Mouse (Mus musculus): ENCODE results near the gene Tead1. TPM values are rescaled to one million over a fixed set of nuclear protein-coding genes. Genes with fewer than 3 reads are reported as not detected.

Gene Tead1
- polyA plus RNA-seq, 1 experiment from 2014 or later: 14.9 TPM

DNA sequence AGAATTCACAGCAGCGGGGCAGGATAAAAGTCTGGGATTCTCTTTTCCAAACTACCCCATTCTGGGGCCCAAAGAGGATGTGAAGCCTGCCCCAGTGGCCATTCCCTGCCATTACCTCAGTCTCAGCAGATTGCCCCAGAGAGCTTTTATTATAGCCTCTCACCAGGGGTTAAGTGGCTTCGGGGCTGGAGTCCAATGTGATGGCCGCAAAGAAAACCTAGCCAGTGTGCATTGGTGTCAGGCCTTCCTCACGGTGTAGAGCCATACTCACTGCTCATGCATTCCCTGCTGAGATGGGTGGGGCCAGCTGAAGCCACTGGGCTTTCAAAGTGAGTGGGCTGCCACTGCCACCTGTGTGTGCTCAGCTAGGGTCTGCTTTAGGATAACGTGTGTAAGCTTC, 175.4 kb downstream of the Tead1 start:
- H3K4me2 ChIP-seq (ENCODE audit: low read length): no peak overlapping the region
- peak overlapping the region; percentile 21; the same call in 1 of the 2 replicates for H3K27ac ChIP-seq
- 35% methylated on average over 5 of the region's 5 CpGs for WGBS
- peaks cover 13% of the 10 kb centered on the region for H3K36me3 ChIP-seq (ENCODE audit: insufficient read depth, low read length)
- no peak overlapping the region for H3K4me3 ChIP-seq (replicated peaks; ENCODE audit: low read depth, low read length)
- peak; percentile 49 for TF ChIP-seq CTCF (IDR thresholded peaks at IDR 0.05; ENCODE audit: low read depth)
- no peaks in the 10 kb centered on the region for H3K9me3 ChIP-seq (replicated peaks; ENCODE audit: low read length)
- no peaks in the 10 kb centered on the region for H3K27me3 ChIP-seq (ENCODE audit: insufficient read depth, low read length)
- ATAC-seq (replicated peaks; ENCODE audit: low FRiP score, low read depth) (peak; percentile 18; the same call in 1 of the 2 replicates), DNase-seq (ENCODE audit: low spot score) (peak; percentile 43)
- H3K4me1 ChIP-seq (replicated peaks; ENCODE audit: insufficient read depth, low read length): peaks cover 27% of the 10 kb centered on the region
- H3K9ac ChIP-seq (ENCODE audit: low read depth, low read length): no peak overlapping the region

DNA sequence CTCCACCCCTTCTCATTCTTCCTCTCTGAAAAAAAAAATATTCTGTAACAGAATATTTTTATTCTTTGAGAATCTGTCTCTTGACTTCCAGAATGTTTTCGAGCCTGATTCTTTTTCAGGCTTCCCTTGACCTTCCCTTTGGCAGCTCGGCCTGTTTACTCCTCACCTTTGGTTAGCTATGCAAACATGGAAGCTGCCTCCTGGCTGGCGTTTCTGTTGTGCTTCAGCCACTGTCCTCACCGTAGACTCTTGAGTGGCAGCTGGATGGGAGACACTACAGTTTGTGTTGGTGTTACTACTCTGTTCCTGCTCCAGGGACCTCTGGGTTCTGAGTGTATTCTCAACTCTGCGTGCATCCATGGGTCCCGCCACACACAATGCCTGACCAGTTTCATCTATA, 176.3 kb downstream of the Tead1 start:
- no peak overlapping the region for H3K27ac ChIP-seq
- H3K9me3 ChIP-seq (replicated peaks; ENCODE audit: low read length): no peaks in the 10 kb centered on the region
- no peak overlapping the region for H3K4me2 ChIP-seq (ENCODE audit: low read length)
- no peak overlapping the region for H3K4me3 ChIP-seq (replicated peaks; ENCODE audit: low read depth, low read length)
- peaks cover 27% of the 10 kb centered on the region for H3K4me1 ChIP-seq (replicated peaks; ENCODE audit: insufficient read depth, low read length)
- no peaks in the 10 kb centered on the region for H3K27me3 ChIP-seq (ENCODE audit: insufficient read depth, low read length)
- no peak for DNase-seq (ENCODE audit: low spot score)
- no peak for TF ChIP-seq CTCF (IDR thresholded peaks at IDR 0.05; ENCODE audit: low read depth)
- H3K9ac ChIP-seq (ENCODE audit: low read depth, low read length): no peak overlapping the region
- 67% methylated on average over 6 of the region's 6 CpGs for WGBS
- ATAC-seq (replicated peaks; ENCODE audit: low FRiP score, low read depth): no peak
- peaks cover 13% of the 10 kb centered on the region for H3K36me3 ChIP-seq (ENCODE audit: insufficient read depth, low read length)

DNA sequence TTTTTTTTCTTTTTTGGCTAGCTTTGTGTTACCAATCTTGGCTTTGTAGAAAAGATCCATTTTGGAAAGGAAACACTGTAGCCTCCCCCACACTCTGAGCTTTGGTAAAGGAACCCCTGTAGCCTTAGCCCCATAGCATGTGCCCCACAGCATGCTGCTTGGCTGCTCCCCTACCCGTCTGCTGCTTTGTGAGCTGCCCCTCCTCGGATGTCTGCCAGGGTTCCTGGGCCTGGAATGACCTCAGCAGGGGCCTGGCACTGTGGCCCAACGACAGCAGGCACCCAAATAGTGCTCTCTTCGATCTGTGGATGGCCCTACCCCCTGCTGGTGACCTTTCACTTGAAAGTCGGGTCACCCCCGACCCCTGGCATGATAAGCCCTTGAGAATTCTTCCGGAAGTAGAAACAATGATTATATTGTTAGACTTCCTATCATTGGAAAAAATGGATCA, 177.0 kb downstream of the Tead1 start:
- DNase-seq (ENCODE audit: low spot score) (no peak), ATAC-seq (replicated peaks; ENCODE audit: low FRiP score, low read depth) (no peak)
- 52% methylated on average over 7 of the region's 7 CpGs for WGBS
- Histone ChIP-seq H3K9me3 (replicated peaks; ENCODE audit: low read length) (no peaks in the 10 kb centered on the region), H3K4me1 (replicated peaks; ENCODE audit: insufficient read depth, low read length) (peaks cover 22% of the 10 kb centered on the region), H3K9ac (ENCODE audit: low read depth, low read length) (no peak overlapping the region), H3K4me2 (ENCODE audit: low read length) (no peak overlapping the region), H3K4me3 (replicated peaks; ENCODE audit: low read depth, low read length) (no peak overlapping the region), H3K27me3 (ENCODE audit: insufficient read depth, low read length) (no peaks in the 10 kb centered on the region), H3K36me3 (ENCODE audit: insufficient read depth, low read length) (peaks cover 14% of the 10 kb centered on the region), H3K27ac (no peak overlapping the region)
- TF ChIP-seq CTCF (IDR thresholded peaks at IDR 0.05; ENCODE audit: low read depth): no peak

DNA sequence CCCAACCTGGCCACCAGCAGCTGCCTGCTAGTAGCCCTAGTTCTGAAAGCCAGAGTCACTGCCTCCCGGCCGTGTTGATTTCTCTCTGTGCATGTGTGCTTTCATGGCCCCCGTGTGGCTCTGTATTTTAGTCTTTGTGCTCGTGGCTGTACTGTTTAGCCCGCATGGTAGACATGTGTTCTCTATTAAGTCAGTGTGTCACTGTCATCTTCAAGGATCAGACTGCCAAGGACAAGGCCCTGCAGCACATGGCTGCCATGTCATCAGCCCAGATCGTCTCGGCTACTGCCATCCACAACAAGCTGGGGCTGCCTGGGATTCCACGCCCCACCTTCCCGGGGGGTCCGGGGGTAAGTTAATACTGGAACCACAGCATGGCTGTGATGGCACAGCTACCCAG, 177.5 kb downstream of the Tead1 start:
- Histone ChIP-seq H3K27me3 (ENCODE audit: insufficient read depth, low read length) (no peaks in the 10 kb centered on the region), H3K4me2 (ENCODE audit: low read length) (no peak overlapping the region), H3K27ac (no peak overlapping the region), H3K9ac (ENCODE audit: low read depth, low read length) (no peak overlapping the region), H3K4me3 (replicated peaks; ENCODE audit: low read depth, low read length) (no peak overlapping the region), H3K4me1 (replicated peaks; ENCODE audit: insufficient read depth, low read length) (peaks cover 18% of the 10 kb centered on the region), H3K36me3 (ENCODE audit: insufficient read depth, low read length) (peaks cover 18% of the 10 kb centered on the region), H3K9me3 (replicated peaks; ENCODE audit: low read length) (no peaks in the 10 kb centered on the region)
- 86% methylated on average over 10 of the region's 10 CpGs for WGBS
- TF ChIP-seq CTCF (IDR thresholded peaks at IDR 0.05; ENCODE audit: low read depth): no peak
- ATAC-seq (replicated peaks; ENCODE audit: low FRiP score, low read depth) (no peak), DNase-seq (ENCODE audit: low spot score) (no peak)

DNA sequence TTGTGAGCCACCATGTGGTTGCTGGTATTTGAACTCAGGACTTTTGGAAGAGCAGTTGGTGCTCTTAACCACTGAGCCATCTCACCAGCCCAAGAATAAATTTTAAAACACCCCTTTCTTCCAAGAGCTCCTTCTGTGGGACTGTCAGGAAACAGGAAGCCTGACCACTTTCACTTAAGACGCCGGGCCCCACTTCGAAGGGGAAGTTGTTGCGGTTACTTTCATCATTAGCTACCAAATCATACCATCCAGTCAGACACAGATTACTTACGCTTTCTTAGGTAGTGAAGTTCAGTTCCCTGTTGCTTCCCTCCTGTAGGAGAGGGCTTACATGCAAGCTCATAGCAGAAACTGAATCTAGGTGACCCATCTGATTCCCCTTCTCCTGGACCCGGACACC, 180.8 kb downstream of the Tead1 start:
- ATAC-seq (replicated peaks; ENCODE audit: low FRiP score, low read depth): no peak
- Histone ChIP-seq H3K9me3 (replicated peaks; ENCODE audit: low read length) (no peaks in the 10 kb centered on the region), H3K27ac (no peak overlapping the region), H3K4me3 (replicated peaks; ENCODE audit: low read depth, low read length) (no peak overlapping the region), H3K4me2 (ENCODE audit: low read length) (no peak overlapping the region), H3K4me1 (replicated peaks; ENCODE audit: insufficient read depth, low read length) (peaks cover 5% of the 10 kb centered on the region; the same call in 1 of the 2 replicates), H3K9ac (ENCODE audit: low read depth, low read length) (no peak overlapping the region), H3K36me3 (ENCODE audit: insufficient read depth, low read length) (peaks cover 37% of the 10 kb centered on the region), H3K27me3 (ENCODE audit: insufficient read depth, low read length) (no peaks in the 10 kb centered on the region)
- WGBS: 87% methylated on average over 6 of the region's 6 CpGs
- TF ChIP-seq CTCF (IDR thresholded peaks at IDR 0.05; ENCODE audit: low read depth): no peak
- no peak for DNase-seq (ENCODE audit: low spot score)

DNA sequence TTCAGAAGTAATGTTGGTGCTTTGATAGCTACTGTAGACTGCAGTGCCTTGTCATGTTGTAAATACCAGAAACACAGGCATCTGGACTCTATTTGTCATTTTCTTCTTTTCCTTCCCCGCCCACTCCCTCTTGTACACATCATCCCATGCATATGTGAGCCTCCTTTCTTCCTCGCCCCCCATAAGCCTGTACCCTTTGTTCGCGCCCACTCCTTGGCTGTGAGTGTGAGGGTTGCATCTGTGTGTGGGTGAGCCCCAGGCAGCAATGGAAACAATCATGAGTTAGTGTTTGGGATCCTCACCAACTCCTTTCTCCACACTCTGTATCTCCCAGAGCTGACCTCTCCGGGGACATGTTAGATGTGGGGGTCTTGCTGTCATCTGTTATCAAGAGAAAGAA, 183.0 kb downstream of the Tead1 start:
- Histone ChIP-seq H3K36me3 (ENCODE audit: insufficient read depth, low read length) (peaks cover 44% of the 10 kb centered on the region), H3K27ac (no peak overlapping the region), H3K4me2 (ENCODE audit: low read length) (no peak overlapping the region), H3K27me3 (ENCODE audit: insufficient read depth, low read length) (no peaks in the 10 kb centered on the region), H3K4me3 (replicated peaks; ENCODE audit: low read depth, low read length) (no peak overlapping the region), H3K4me1 (replicated peaks; ENCODE audit: insufficient read depth, low read length) (no peaks in the 10 kb centered on the region), H3K9ac (ENCODE audit: low read depth, low read length) (no peak overlapping the region), H3K9me3 (replicated peaks; ENCODE audit: low read length) (no peaks in the 10 kb centered on the region)
- ATAC-seq (replicated peaks; ENCODE audit: low FRiP score, low read depth) (no peak), DNase-seq (ENCODE audit: low spot score) (no peak)
- no peak for TF ChIP-seq CTCF (IDR thresholded peaks at IDR 0.05; ENCODE audit: low read depth)
- 96% methylated on average over 5 of the region's 5 CpGs for WGBS

DNA sequence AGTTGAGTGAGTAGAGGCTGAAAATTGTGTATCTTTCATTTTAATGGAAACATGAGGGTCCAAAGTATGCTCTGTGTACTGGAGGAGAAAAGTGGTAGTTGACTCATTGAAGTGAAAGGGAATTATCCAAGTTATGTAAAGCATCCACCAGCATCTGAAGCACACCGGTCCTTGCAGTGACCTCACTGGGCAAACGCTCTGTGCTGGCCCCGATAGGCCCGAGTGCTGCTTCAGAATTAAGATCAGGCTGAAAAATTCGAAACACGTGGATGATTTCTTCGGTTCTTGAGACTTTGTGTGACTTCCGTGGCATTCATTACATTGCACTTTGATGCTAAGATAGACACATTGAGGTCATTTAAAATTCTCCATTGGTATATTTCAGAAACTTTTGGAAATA, 185.1 kb downstream of the Tead1 start:
- TF ChIP-seq CTCF (IDR thresholded peaks at IDR 0.05; ENCODE audit: low read depth): no peak
- WGBS: 81% methylated on average over 8 of the region's 8 CpGs
- ATAC-seq (replicated peaks; ENCODE audit: low FRiP score, low read depth) (no peak), DNase-seq (ENCODE audit: low spot score) (no peak)
- H3K4me2 ChIP-seq (ENCODE audit: low read length): no peak overlapping the region
- no peak overlapping the region for H3K4me3 ChIP-seq (replicated peaks; ENCODE audit: low read depth, low read length)
- H3K36me3 ChIP-seq (ENCODE audit: insufficient read depth, low read length): peaks cover 31% of the 10 kb centered on the region
- H3K27me3 ChIP-seq (ENCODE audit: insufficient read depth, low read length): no peaks in the 10 kb centered on the region
- no peaks in the 10 kb centered on the region for H3K9me3 ChIP-seq (replicated peaks; ENCODE audit: low read length)
- H3K4me1 ChIP-seq (replicated peaks; ENCODE audit: insufficient read depth, low read length): no peaks in the 10 kb centered on the region
- no peak overlapping the region for H3K9ac ChIP-seq (ENCODE audit: low read depth, low read length)
- H3K27ac ChIP-seq: no peak overlapping the region
